Mouse (Mus musculus): ENCODE data around the gene Gdpd1.

- TF ChIP-seq CTCF (IDR thresholded peaks at IDR 0.05; ENCODE audit: borderline replicate concordance, extremely low read depth, insufficient read depth, insufficient read length), result no peak
- TF ChIP-seq POLR2A (IDR thresholded peaks at IDR 0.05; ENCODE audit: borderline replicate concordance, extremely low read depth, insufficient read depth, insufficient read length, poor library complexity, severe bottlenecking), result no peak
These were observed 36.5 kb upstream of the Gdpd1 start for GRCm38 (mm10) chr11:87110172-87110909.

Measured in brain, embryonic 14.5 days (tissue).